Mouse (Mus musculus): ENCODE measurements around the gene Ndel1. TPM values are rescaled to one million over a fixed set of nuclear protein-coding genes. Genes with fewer than 3 reads are reported as not detected.
"Not testable (repeated sequence)": the region's sequence is repeated elsewhere in the genome, so short reads cannot be mapped to it uniquely, and the experiment has no call there.

Gene Ndel1
- polyA plus RNA-seq, 1 experiment from 2014 or later, result 69.5 TPM

- peak overlapping the region; percentile 97 for H3K27ac ChIP-seq
- H3K27me3 ChIP-seq, result 0 out of 2 replicates have a peak, but pooled peaks cover 4% of the 10 kb centered on the region
- peak; percentile 70; the same call in 1 of the 2 replicates for ATAC-seq (ENCODE audit: insufficient number of reproducible peaks, insufficient read depth, low FRiP score, low TSS enrichment, low read depth)
- peak overlapping the region; percentile 92 for H3K9ac ChIP-seq (replicated peaks)
- no peaks in the 10 kb centered on the region for H3K9me3 ChIP-seq
- H3K4me3 ChIP-seq (replicated peaks), result peak overlapping the region; percentile 91
- H3K36me3 ChIP-seq, result no peaks in the 10 kb centered on the region
- H3K4me2 ChIP-seq, result peak overlapping the region; percentile 65
- H3K4me1 ChIP-seq (replicated peaks), result peaks cover 23% of the 10 kb centered on the region
- under 1% methylated on average over 35 of the region's 36 CpGs for WGBS
These were observed 19.2 kb downstream of the Ndel1 start for GRCm38 (mm10) chr11:68852486-68852901.

DNA sequence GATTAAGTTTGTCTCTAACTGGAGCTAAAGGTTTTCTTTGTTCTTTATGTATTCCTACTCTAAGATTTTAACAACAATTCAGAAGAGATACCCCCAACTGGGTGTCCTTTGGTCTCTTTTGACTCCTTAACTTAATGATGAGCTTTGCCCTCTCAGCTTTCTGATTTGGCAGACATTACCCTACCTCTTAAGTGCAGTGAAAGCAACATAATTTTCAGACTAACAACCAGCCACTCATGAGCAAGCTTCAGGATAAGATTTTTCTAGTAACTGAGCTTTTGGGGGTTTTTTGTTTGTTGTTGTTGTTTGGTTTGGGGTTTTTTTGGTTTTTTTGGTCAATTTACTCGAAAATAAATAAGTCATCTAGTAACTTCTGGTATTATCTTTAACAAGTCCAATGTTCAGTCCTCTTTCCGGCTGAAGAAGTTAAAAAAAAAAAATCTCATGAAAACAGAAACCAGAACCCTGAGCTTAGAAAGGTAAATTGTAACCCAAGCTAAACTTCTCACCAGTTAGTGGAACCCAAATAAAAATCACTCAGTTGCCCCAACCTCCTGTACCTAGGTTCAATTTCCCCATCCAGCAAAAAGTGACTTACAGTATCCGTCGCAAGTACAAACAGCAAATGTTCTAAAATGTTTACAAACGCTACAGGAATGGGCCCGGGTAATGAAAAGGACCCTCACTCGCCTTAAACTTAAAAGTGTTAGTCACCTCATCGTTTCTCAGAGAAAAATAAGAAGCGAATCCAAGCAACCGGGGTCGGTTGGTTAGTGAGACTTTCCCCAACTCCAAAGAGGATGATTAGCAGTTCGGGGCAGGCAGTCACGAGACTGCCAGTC lies 19.8 kb downstream of the Ndel1 start:
- Histone ChIP-seq H3K36me3 (no peaks in the 10 kb centered on the region), H3K9ac (replicated peaks) (peak overlapping the region; percentile 92), H3K27me3 (0 out of 2 replicates have a peak, but pooled peaks cover 4% of the 10 kb centered on the region), H3K27ac (peak overlapping the region; percentile 97), H3K9me3 (no peaks in the 10 kb centered on the region), H3K4me1 (replicated peaks) (peaks cover 23% of the 10 kb centered on the region), H3K4me2 (peak overlapping the region; percentile 65), H3K4me3 (replicated peaks) (peak overlapping the region; percentile 91)
- no peak for ATAC-seq (ENCODE audit: insufficient number of reproducible peaks, insufficient read depth, low FRiP score, low TSS enrichment, low read depth)
- WGBS, result 5% methylated on average over 13 of the region's 13 CpGs

GRCm38 (mm10) chr11:68850862-68851261 lies 20.8 kb downstream of the Ndel1 start:
- 0 out of 2 replicates have a peak overlapping the region, but pooled peaks have one; percentile 4 for H3K4me3 ChIP-seq (replicated peaks)
- ATAC-seq (ENCODE audit: insufficient number of reproducible peaks, insufficient read depth, low FRiP score, low TSS enrichment, low read depth), result no peak
- H3K27me3 ChIP-seq, result no peaks in the 10 kb centered on the region
- no peaks in the 10 kb centered on the region for H3K36me3 ChIP-seq
- no peaks in the 10 kb centered on the region for H3K9me3 ChIP-seq
- H3K27ac ChIP-seq, result no peak overlapping the region
- H3K4me1 ChIP-seq (replicated peaks), result peaks cover 23% of the 10 kb centered on the region
- H3K4me2 ChIP-seq, result peak overlapping the region; percentile 2; the same call in 1 of the 2 replicates
- peak overlapping the region; percentile 28; the same call in 1 of the 2 replicates for H3K9ac ChIP-seq (replicated peaks)
- 86% methylated on average over 7 of the region's 7 CpGs for WGBS

GRCm38 (mm10) chr11:68839606-68840005 lies 32.1 kb downstream of the Ndel1 start:
- Histone ChIP-seq H3K9ac (replicated peaks) (no peak overlapping the region), H3K27me3 (no peaks in the 10 kb centered on the region), H3K9me3 (no peaks in the 10 kb centered on the region), H3K27ac (no peak overlapping the region), H3K36me3 (peaks cover 76% of the 10 kb centered on the region), H3K4me3 (replicated peaks) (no peak overlapping the region), H3K4me1 (replicated peaks) (no peaks in the 10 kb centered on the region), H3K4me2 (no peak overlapping the region)
- WGBS, result 99% methylated on average over 5 of the region's 5 CpGs
- ATAC-seq (ENCODE audit: insufficient number of reproducible peaks, insufficient read depth, low FRiP score, low TSS enrichment, low read depth), result no peak

GRCm38 (mm10) chr11:68835034-68835433 lies 36.6 kb downstream of the Ndel1 start:
- H3K36me3 ChIP-seq, result peaks cover 80% of the 10 kb centered on the region
- WGBS, result 90% methylated on average over 3 of the region's 3 CpGs
- H3K9me3 ChIP-seq, result no peaks in the 10 kb centered on the region
- no peak overlapping the region for H3K27ac ChIP-seq
- H3K4me2 ChIP-seq, result no peak overlapping the region
- H3K4me1 ChIP-seq (replicated peaks), result no peaks in the 10 kb centered on the region
- H3K9ac ChIP-seq (replicated peaks), result no peak overlapping the region
- no peaks in the 10 kb centered on the region for H3K27me3 ChIP-seq
- H3K4me3 ChIP-seq (replicated peaks), result no peak overlapping the region
- no peak for ATAC-seq (ENCODE audit: insufficient number of reproducible peaks, insufficient read depth, low FRiP score, low TSS enrichment, low read depth)

DNA sequence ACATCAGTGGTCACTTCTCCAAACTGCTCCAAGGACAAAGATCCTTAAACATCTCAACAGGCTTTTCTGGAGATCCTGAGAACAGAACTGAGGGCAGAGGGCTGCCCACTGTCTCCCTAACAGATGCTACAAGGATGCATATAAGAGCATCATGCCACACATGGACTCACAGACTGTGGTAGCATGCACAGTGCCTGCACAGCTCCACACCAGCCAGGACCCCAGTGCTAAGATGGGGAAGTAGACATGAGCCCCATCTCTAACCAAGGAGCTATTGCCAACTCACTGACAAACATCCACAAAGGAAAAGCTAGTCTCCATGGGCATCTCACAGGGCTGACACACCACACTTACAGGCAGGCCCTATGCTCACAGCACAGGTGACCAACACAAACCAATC lies 38.1 kb downstream of the Ndel1 start:
- peaks cover 81% of the 10 kb centered on the region for H3K36me3 ChIP-seq

DNA sequence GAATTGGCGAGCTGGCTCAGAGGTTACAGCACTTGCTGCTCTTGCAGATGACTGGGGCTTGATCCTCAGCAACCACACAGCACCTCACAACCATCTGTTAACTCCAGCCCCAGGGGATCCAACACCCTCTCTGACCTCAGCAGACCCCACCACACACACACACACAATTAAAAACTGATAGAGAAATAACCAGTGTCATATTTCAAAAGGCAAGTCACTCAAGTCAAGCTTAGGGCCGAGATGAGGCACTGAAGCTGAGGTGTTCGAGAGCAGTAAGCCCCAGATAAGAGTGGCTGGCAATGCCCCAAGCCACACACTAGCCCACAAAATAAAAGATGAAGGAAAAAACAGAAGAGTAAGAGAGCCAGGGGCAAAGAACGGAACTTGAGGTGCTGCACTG lies 38.9 kb downstream of the Ndel1 start:
- no peaks in the 10 kb centered on the region for H3K27me3 ChIP-seq
- no peak overlapping the region for H3K9ac ChIP-seq (replicated peaks)
- H3K27ac ChIP-seq, result no peak overlapping the region
- peaks cover 84% of the 10 kb centered on the region for H3K36me3 ChIP-seq
- WGBS, result 34% methylated on average over 4 of the region's 4 CpGs
- H3K9me3 ChIP-seq, result no peaks in the 10 kb centered on the region
- no peak overlapping the region for H3K4me3 ChIP-seq (replicated peaks)
- no peak for ATAC-seq (ENCODE audit: insufficient number of reproducible peaks, insufficient read depth, low FRiP score, low TSS enrichment, low read depth)
- H3K4me2 ChIP-seq, result no peak overlapping the region
- no peaks in the 10 kb centered on the region for H3K4me1 ChIP-seq (replicated peaks)

More for the DNA sequence above, 38.1 kb downstream of the Ndel1 start:
- Histone ChIP-seq H3K4me1 (replicated peaks) (no peaks in the 10 kb centered on the region), H3K9ac (replicated peaks) (no peak overlapping the region), H3K4me3 (replicated peaks) (no peak overlapping the region), H3K9me3 (no peaks in the 10 kb centered on the region), H3K4me2 (no peak overlapping the region), H3K27ac (no peak overlapping the region), H3K27me3 (no peaks in the 10 kb centered on the region)
- ATAC-seq (ENCODE audit: insufficient number of reproducible peaks, insufficient read depth, low FRiP score, low TSS enrichment, low read depth), result no peak

GRCm38 (mm10) chr11:68831580-68831979 lies 40.1 kb downstream of the Ndel1 start:
- WGBS, result 91% methylated on average over 5 of the region's 5 CpGs
- H3K4me2 ChIP-seq; H3K27me3 ChIP-seq; H3K4me1 ChIP-seq (replicated peaks); H3K27ac ChIP-seq; H3K9me3 ChIP-seq; H3K4me3 ChIP-seq (replicated peaks); H3K9ac ChIP-seq (replicated peaks); ATAC-seq (ENCODE audit: insufficient number of reproducible peaks, insufficient read depth, low FRiP score, low TSS enrichment, low read depth): not testable (repeated sequence)
- H3K36me3 ChIP-seq, result peaks cover 90% of the 10 kb centered on the region

DNA sequence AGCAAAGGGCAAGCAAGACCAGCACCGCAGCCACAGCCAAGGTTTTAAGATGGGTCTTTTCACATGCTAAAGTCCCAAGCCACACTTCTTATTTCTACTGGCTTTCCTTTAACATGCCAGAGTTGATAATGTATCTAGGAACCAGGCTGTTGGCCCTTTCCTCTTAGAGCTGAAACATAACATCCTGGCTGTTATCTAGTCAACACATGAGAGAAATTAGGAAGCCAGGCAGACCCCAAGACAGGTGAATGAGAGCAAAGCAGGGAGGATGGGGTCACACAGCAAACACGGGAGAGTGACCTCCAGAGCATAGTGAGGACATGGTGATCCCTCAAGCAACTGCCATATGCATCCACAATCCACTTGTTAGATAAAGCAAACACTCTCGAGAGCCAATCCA lies 44.9 kb downstream of the Ndel1 start:
- no peaks in the 10 kb centered on the region for H3K4me1 ChIP-seq (replicated peaks)
- H3K9ac ChIP-seq (replicated peaks), result no peak overlapping the region
- no peak for ATAC-seq (ENCODE audit: insufficient number of reproducible peaks, insufficient read depth, low FRiP score, low TSS enrichment, low read depth)
- no peaks in the 10 kb centered on the region for H3K9me3 ChIP-seq
- WGBS, result 87% methylated on average over 3 of the region's 3 CpGs
- no peak overlapping the region for H3K4me3 ChIP-seq (replicated peaks)
- H3K27me3 ChIP-seq, result no peaks in the 10 kb centered on the region
- peaks cover 79% of the 10 kb centered on the region for H3K36me3 ChIP-seq
- no peak overlapping the region for H3K4me2 ChIP-seq
- H3K27ac ChIP-seq, result no peak overlapping the region

DNA sequence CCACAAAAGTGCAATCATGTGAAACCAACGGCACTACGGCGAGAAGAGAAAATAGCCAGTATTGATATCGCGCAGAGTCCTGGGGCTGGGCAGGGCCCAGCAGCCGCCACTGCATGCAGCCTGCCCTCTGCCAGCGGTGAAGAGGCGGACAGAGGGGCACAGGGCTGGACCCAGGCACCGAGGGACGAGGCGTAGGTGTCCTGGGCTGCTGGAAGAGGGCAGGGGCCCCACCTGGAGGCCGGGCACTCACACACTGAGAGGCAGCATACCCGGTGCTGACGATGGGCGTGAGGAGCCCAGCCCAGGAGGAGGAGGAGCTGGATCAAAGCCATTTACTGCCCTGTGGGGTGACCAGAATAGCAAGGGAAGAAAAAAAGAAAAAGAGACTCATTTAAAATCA lies 49.3 kb downstream of the Ndel1 start:
- Histone ChIP-seq H3K36me3 (peaks cover 87% of the 10 kb centered on the region), H3K27ac (no peak overlapping the region), H3K4me1 (replicated peaks) (no peaks in the 10 kb centered on the region), H3K4me3 (replicated peaks) (no peak overlapping the region), H3K9ac (replicated peaks) (no peak overlapping the region), H3K4me2 (no peak overlapping the region), H3K9me3 (no peaks in the 10 kb centered on the region), H3K27me3 (no peaks in the 10 kb centered on the region)
- 84% methylated on average over 15 of the region's 15 CpGs for WGBS
- no peak for ATAC-seq (ENCODE audit: insufficient number of reproducible peaks, insufficient read depth, low FRiP score, low TSS enrichment, low read depth)

GRCm38 (mm10) chr11:68819226-68819805 lies 52.3 kb downstream of the Ndel1 start:
- peaks cover 90% of the 10 kb centered on the region for H3K36me3 ChIP-seq
- 91% methylated on average over 14 of the region's 14 CpGs for WGBS
- ATAC-seq (ENCODE audit: insufficient number of reproducible peaks, insufficient read depth, low FRiP score, low TSS enrichment, low read depth), result no peak
- no peak overlapping the region for H3K4me3 ChIP-seq (replicated peaks)
- no peaks in the 10 kb centered on the region for H3K4me1 ChIP-seq (replicated peaks)
- H3K4me2 ChIP-seq, result no peak overlapping the region
- H3K9me3 ChIP-seq, result no peaks in the 10 kb centered on the region
- no peaks in the 10 kb centered on the region for H3K27me3 ChIP-seq
- H3K27ac ChIP-seq, result 0 out of 2 replicates have a peak overlapping the region, but pooled peaks have one; percentile 35
- H3K9ac ChIP-seq (replicated peaks), result no peak overlapping the region

Measured in limb, embryonic 12.5 days (tissue).